Mouse (Mus musculus): ENCODE measurements around the gene Slc9c1.

DNA sequence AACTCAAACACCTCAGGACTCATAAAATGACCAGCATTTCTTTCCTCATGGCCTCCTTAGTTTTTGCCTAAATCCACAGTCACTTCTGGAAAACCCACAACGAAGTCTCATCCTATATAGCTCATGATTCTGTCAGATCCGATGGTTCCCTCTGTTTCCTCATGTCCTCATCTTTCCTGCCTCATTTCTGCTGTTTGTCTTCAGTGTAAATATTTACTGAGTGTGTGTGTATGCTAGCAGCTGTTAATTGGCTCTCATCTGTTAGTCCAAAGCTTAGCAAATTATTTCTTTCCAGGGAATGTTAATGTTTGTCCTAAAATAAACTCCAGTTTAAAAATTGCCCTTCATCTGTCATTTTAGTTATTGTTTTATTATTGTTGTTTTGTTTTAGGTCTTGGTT is 16.5 kb downstream of the Slc9c1 start:
- TF ChIP-seq POU5F1 (IDR thresholded peaks at IDR 0.05; ENCODE audit: borderline replicate concordance, low read length) (no peak), CTCF (conservative IDR thresholded peaks at IDR 0.05; ENCODE audit: low read length) (no peak), NANOG (IDR thresholded peaks at IDR 0.05; ENCODE audit: borderline replicate concordance, low read length) (no peak)

Measured in E14TG2a.4 (cell line).